ENCODE assay signal across 26 mouse cellular contexts in the genomic region with DNA sequence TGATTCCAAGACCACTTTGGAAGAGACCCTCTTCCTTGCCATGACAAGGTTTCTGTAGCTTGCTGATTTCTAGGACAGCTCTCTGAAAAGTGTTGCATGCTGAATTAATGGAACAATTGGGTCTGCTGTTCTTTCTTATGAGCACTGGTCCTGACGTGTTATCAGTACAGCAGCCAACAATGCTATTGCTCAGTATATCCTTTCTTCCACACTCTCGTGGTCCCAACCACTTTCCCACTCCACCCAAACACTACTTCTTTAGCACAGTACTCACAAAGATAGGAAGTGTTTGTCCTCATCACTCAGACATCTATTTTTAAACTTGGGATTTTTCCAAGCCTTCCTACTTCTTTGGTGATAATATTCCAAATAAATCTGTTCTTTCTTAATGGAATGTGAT.
DNase-seq lines count a peak whose midpoint lies in the region; ATAC-seq and TF ChIP-seq lines count a peak whose summit lies in the region.
"Had no signal": no experiment of that assay in that cellular context is flagged by ENCODE, and none has a peak within 500 bp of the region (broad histone marks: within the 10 kb centered on the region; RNA-seq: fewer than 3 reads in every experiment).

No protein-coding gene starts in this region.

- H3K4me1 ChIP-seq in heart, embryonic 13.5 days, result peaks cover 11% of the 10 kb centered on the region
- H3K4me1 ChIP-seq in heart, embryonic 10.5 days, result no peaks in the 10 kb centered on the region
- H3K4me1 ChIP-seq in lung, postnatal 0 days (ENCODE audit: insufficient read depth, low read depth, low read length), result no peaks in the 10 kb centered on the region
- H3K4me1 ChIP-seq: embryonic facial prominence, embryonic 15.5 days; forebrain, embryonic 10.5 days; hindbrain, embryonic 12.5 days had no signal

- no peak overlapping the region for H3K9ac ChIP-seq in heart, embryonic 13.5 days
- H3K9ac ChIP-seq in lung, postnatal 0 days (replicated peaks; ENCODE audit: low read depth), result no peak overlapping the region
- H3K9ac ChIP-seq: embryonic facial prominence, embryonic 15.5 days; hindbrain, embryonic 12.5 days had no signal

- H3K27me3 ChIP-seq in heart, embryonic 13.5 days (replicated peaks), result no peaks in the 10 kb centered on the region
- H3K27me3 ChIP-seq in heart, embryonic 10.5 days (ENCODE audit: insufficient read depth, poor library complexity, severe bottlenecking), result no peaks in the 10 kb centered on the region
- H3K27me3 ChIP-seq in lung, postnatal 0 days (replicated peaks; ENCODE audit: insufficient read depth, low read length), result no peaks in the 10 kb centered on the region
- H3K27me3 ChIP-seq: embryonic facial prominence, embryonic 15.5 days; hindbrain, embryonic 12.5 days had no signal

- H3K36me3 ChIP-seq in heart, embryonic 13.5 days, result no peaks in the 10 kb centered on the region
- no peaks in the 10 kb centered on the region for H3K36me3 ChIP-seq in heart, embryonic 10.5 days
- no peaks in the 10 kb centered on the region for H3K36me3 ChIP-seq in lung, postnatal 0 days (ENCODE audit: insufficient read depth, low read length)
- H3K36me3 ChIP-seq: embryonic facial prominence, embryonic 15.5 days; forebrain, embryonic 10.5 days; G1E; hindbrain, embryonic 12.5 days had no signal

- WGBS in heart, embryonic 13.5 days, result 8% methylated on average over 2 of the region's 2 CpGs
- WGBS in heart, embryonic 10.5 days, result 29% methylated on average over 2 of the region's 2 CpGs
- WGBS in lung, postnatal 0 days, result 8% methylated on average over 2 of the region's 2 CpGs

- peak; percentile 92 for DNase-seq in heart, adult 11 months
- DNase-seq in heart, postnatal 4 days, result no peak
- no peak for DNase-seq in heart, embryonic 10.5 days (ENCODE audit: low spot score)
- peak; percentile 8 for DNase-seq in lung, postnatal 0 days (ENCODE audit: low spot score)
- DNase-seq in lung, adult 18-20 months, result no peak
- DNase-seq in frontal cortex, postnatal 14 days (ENCODE audit: low spot score in 2 of 2), result no peak
- DNase-seq: adrenal gland, adult 8-10 months; adrenal gland, postnatal 36 days; B cell, adult 2 months; cerebellum, adult 11 months; cerebellum, adult 8-10 months; cerebellum, postnatal 14 days; embryo, embryonic 11 days; gastrocnemius, postnatal 10 days; kidney, adult 8-10 months had no signal

- 0 out of 2 replicates have a peak, but pooled peaks have one; percentile 8 for TF ChIP-seq EP300 in lung, postnatal 0 days (IDR thresholded peaks at IDR 0.05)

- H3K27ac ChIP-seq in heart, embryonic 13.5 days (replicated peaks), result peak overlapping the region; percentile 54
- no peak overlapping the region for H3K27ac ChIP-seq in heart, embryonic 10.5 days
- H3K27ac ChIP-seq in lung, postnatal 0 days (ENCODE audit: low read length), result no peak overlapping the region
- H3K27ac ChIP-seq: embryonic facial prominence, embryonic 15.5 days; forebrain, embryonic 10.5 days; hindbrain, embryonic 12.5 days had no signal

- no peak overlapping the region for H3K4me2 ChIP-seq in heart, embryonic 13.5 days
- H3K4me2 ChIP-seq in lung, postnatal 0 days (replicated peaks; ENCODE audit: low read depth, low read length), result no peak overlapping the region
- H3K4me2 ChIP-seq: embryonic facial prominence, embryonic 15.5 days; hindbrain, embryonic 12.5 days had no signal

- H3K4me3 ChIP-seq in heart, embryonic 13.5 days, result no peak overlapping the region
- H3K4me3 ChIP-seq in heart, embryonic 10.5 days, result no peak overlapping the region
- H3K4me3 ChIP-seq in lung, postnatal 0 days (ENCODE audit: low read depth, low read length), result no peak overlapping the region
- H3K4me3 ChIP-seq: embryonic facial prominence, embryonic 15.5 days; erythroblast, embryonic 14.5 days; forebrain, embryonic 10.5 days; hindbrain, embryonic 12.5 days had no signal

- H3K9me3 ChIP-seq in heart, embryonic 13.5 days, result no peaks in the 10 kb centered on the region
- H3K9me3 ChIP-seq in heart, embryonic 10.5 days, result no peaks in the 10 kb centered on the region
- no peaks in the 10 kb centered on the region for H3K9me3 ChIP-seq in lung, postnatal 0 days (ENCODE audit: low read length)
- H3K9me3 ChIP-seq: embryonic facial prominence, embryonic 15.5 days; forebrain, embryonic 10.5 days; G1E; hindbrain, embryonic 12.5 days had no signal

- TF ChIP-seq CTCF in lung, postnatal 0 days (IDR thresholded peaks at IDR 0.05), result no peak

- no peak for ATAC-seq in heart, embryonic 13.5 days (ENCODE audit: extremely low read depth, insufficient number of reproducible peaks, low FRiP score, low TSS enrichment)
- ATAC-seq in lung, postnatal 0 days, result no peak
- ATAC-seq: CD4-positive, CD25-positive, alpha-beta regulatory T cell, adult 4 months; forebrain, embryonic 14.5 days; hindbrain, embryonic 16.5 days; inflammation-experienced regulatory T-cells, adult 6 months; intestine, postnatal 0 days had no signal

Comparison
In these comparisons a context has a peak if more than half of its experiments do, and no peak if none do; other contexts are left out.
1. DNase-seq: peak in heart, adult 11 months (single experiment) and lung, postnatal 0 days (single experiment); none in heart, postnatal 4 days (single experiment), heart, embryonic 10.5 days (single experiment), lung, adult 18-20 months (0 of 2) and frontal cortex, postnatal 14 days (0 of 2).